Mouse (Mus musculus): Measurements from ENCODE around the gene Gm281.
"Not testable (repeated sequence)": the region's sequence is repeated elsewhere in the genome, so short reads cannot be mapped to it uniquely, and the experiment has no call there.

The Gm281 gene

GRCm38 (mm10) chr14:13914387-13915082 is at the start of gene Gm281:
Gene Gm281, minus strand, starts transcription at chr14:13914478.
- no peak for DNase-seq

- no peak for DNase-seq
Measured at GRCm38 (mm10) chr14:13963527-13963926, 49.2 kb upstream of the Gm281 start.

- no peak for DNase-seq
Measured at GRCm38 (mm10) chr14:13962476-13962875, 48.2 kb upstream of the Gm281 start.

GRCm38 (mm10) chr14:13961401-13962112 is 47.3 kb upstream of the Gm281 start, which contains the start of the genes Atxn7 and Thoc7:
Gene Atxn7, plus strand, starts transcription at chr14:13961440.
Gene Thoc7, minus strand, starts transcription at chr14:13961852.
- DNase-seq: peak; percentile 30

- DNase-seq: peak; percentile 63
Measured at GRCm38 (mm10) chr14:13960482-13961325, 46.4 kb upstream of the Gm281 start.

GRCm38 (mm10) chr14:13960079-13960478 is 45.8 kb upstream of the Gm281 start:
- peak; percentile 47 for DNase-seq

GRCm38 (mm10) chr14:13952151-13952550 is 37.9 kb upstream of the Gm281 start:
- not testable (repeated sequence) for DNase-seq

GRCm38 (mm10) chr14:13950401-13950800 is 36.1 kb upstream of the Gm281 start:
- DNase-seq: peak; percentile 44

- no peak for DNase-seq
Measured at GRCm38 (mm10) chr14:13948345-13948744, 34.1 kb upstream of the Gm281 start.

- no peak for DNase-seq
Measured at GRCm38 (mm10) chr14:13944686-13945085, 30.4 kb upstream of the Gm281 start.

GRCm38 (mm10) chr14:13934052-13934371 is 19.7 kb upstream of the Gm281 start:
- no peak for DNase-seq

GRCm38 (mm10) chr14:13933290-13934051 is 19.2 kb upstream of the Gm281 start:
- DNase-seq: no peak

- DNase-seq: peak; percentile 75
Measured at GRCm38 (mm10) chr14:13917630-13918029, 3.4 kb upstream of the Gm281 start.

- DNase-seq: no peak
Measured at GRCm38 (mm10) chr14:13917208-13917607, 2.9 kb upstream of the Gm281 start.

GRCm38 (mm10) chr14:13915207-13915606 is 929 bp upstream of the Gm281 start:
- no peak for DNase-seq

- DNase-seq: no peak
Measured at GRCm38 (mm10) chr14:13910148-13910547, 4.1 kb downstream of the Gm281 start.

- no peak for DNase-seq
Measured at GRCm38 (mm10) chr14:13907145-13907544, 7.1 kb downstream of the Gm281 start.

GRCm38 (mm10) chr14:13906461-13906860 is 7.8 kb downstream of the Gm281 start:
- DNase-seq: no peak

GRCm38 (mm10) chr14:13901611-13902067 is 12.6 kb downstream of the Gm281 start:
- peak; percentile 68 for DNase-seq

- DNase-seq: no peak
Measured at GRCm38 (mm10) chr14:13895198-13895597, 19.1 kb downstream of the Gm281 start.

GRCm38 (mm10) chr14:13893748-13894147 is 20.5 kb downstream of the Gm281 start:
- no peak for DNase-seq

GRCm38 (mm10) chr14:13861416-13861815 is 52.9 kb downstream of the Gm281 start:
- DNase-seq: no peak
